Mouse (Mus musculus): ENCODE results near the gene Spata25. TPM values are rescaled to one million over a fixed set of nuclear protein-coding genes. Genes with fewer than 3 reads are reported as not detected.
A peak's percentile ranks its signal among the peaks of the same experiment; 100 is the strongest.
"Not testable (repeated sequence)": the region's sequence is repeated elsewhere in the genome, so short reads cannot be mapped to it uniquely, and the experiment has no call there.

The Spata25 gene
- polyA plus RNA-seq, 1 experiment from 2014 or later, result not detected

DNA sequence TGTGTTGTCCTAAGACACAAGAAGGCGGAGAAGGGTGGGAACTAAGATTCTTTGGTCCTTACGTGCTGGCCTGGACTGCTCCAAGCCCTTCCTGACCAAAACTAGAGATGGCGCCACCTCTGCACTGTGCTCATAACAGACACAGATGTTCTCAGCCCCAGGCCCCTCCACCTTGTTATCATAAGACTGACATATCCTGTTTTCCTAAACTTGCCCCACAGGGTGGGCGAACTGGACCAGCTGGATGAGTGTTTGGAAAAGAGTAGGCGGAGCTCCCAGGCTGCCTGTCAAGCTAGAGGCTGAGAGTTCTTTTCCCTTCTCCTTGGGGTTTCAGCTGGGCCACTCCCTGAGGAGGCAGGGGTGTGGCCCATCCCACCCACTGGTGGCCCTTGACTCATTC, 10.6 kb downstream of the Spata25 start:
- H3K27ac ChIP-seq, result 0 out of 2 replicates have a peak overlapping the region, but pooled peaks have one; percentile 29
- DNase-seq (ENCODE audit: low spot score), result peak; percentile 19
- H3K27me3 ChIP-seq (ENCODE audit: insufficient read depth, poor library complexity, severe bottlenecking), result no peaks in the 10 kb centered on the region
- H3K36me3 ChIP-seq, result peaks cover 34% of the 10 kb centered on the region
- H3K9me3 ChIP-seq, result no peaks in the 10 kb centered on the region
- H3K4me3 ChIP-seq, result no peak overlapping the region
- peaks cover 15% of the 10 kb centered on the region for H3K4me1 ChIP-seq (replicated peaks)
- 59% methylated on average over 5 of the region's 5 CpGs for WGBS

DNA sequence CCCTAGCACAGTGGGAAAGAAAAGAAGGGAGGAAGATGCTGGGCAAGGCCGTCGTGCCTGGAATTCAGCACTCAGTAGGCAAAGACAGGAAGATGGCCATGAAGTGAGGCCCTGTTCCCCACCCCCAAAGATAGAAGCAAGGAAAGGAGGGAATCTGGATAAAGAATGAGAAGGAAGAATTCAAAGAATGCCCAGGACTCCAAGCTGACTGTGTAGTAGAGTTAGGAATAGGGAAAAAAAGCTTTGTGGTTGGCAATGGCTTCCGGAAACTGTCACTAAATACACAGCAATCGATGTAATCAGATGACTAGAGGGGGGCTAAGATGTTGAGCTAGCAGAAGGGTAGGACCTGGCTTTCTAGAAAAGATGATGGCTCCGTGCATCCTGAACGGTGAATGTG, 11.1 kb downstream of the Spata25 start:
- Histone ChIP-seq H3K27me3 (ENCODE audit: insufficient read depth, poor library complexity, severe bottlenecking) (no peaks in the 10 kb centered on the region), H3K27ac (no peak overlapping the region), H3K4me3 (no peak overlapping the region), H3K9me3 (no peaks in the 10 kb centered on the region), H3K4me1 (replicated peaks) (peaks cover 10% of the 10 kb centered on the region), H3K36me3 (peaks cover 34% of the 10 kb centered on the region)
- no peak for DNase-seq (ENCODE audit: low spot score)
- 87% methylated on average over 6 of the region's 6 CpGs for WGBS

DNA sequence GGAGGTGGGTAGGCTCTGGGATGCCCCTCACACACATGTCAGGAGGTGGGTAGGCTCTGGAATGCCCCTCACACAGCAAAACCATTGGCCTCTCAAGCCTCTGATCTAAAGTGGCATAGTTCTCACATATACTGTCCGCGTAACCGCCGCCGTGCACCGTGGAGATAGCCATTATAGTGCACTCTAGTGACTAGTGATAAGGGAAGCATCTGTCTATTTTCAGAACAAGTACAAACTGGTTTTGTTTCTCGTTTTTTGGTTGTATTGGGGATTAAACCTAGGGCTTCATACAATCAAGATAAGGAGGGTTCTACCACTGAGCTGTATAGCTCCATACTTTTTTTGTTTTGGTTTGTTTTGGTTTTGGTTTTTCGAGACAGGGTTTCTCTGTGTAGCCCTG, 12.5 kb downstream of the Spata25 start:
- H3K4me1 ChIP-seq (replicated peaks), result peaks cover 7% of the 10 kb centered on the region; the same call in 1 of the 2 replicates
- peaks cover 26% of the 10 kb centered on the region for H3K36me3 ChIP-seq
- no peak for DNase-seq (ENCODE audit: low spot score)
- 91% methylated on average over 8 of the region's 8 CpGs for WGBS
- H3K27ac ChIP-seq, result no peak overlapping the region
- no peaks in the 10 kb centered on the region for H3K9me3 ChIP-seq
- H3K4me3 ChIP-seq, result no peak overlapping the region
- no peaks in the 10 kb centered on the region for H3K27me3 ChIP-seq (ENCODE audit: insufficient read depth, poor library complexity, severe bottlenecking)

DNA sequence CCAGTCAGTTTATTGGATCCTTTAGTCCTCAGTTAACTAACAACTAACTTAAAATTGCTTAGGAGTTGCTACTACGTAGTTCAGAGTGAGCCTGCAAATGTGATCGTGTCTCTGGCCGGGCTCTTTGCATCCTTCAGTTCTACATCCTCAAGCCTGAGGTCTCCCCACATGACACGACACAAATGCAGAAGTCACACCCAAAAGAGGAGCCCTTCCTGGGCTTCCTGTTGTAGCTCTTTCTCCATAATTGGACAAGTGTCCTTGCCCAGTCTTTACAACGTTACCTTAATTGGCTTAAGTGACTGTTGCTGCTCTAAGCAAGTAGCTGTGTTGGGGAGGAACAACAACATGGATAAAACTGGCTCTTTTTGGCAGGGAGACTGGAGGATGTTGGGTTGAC, 13.0 kb downstream of the Spata25 start:
- no peak for DNase-seq (ENCODE audit: low spot score)
- Histone ChIP-seq H3K4me3 (no peak overlapping the region), H3K27ac (no peak overlapping the region), H3K4me1 (replicated peaks) (peaks cover 7% of the 10 kb centered on the region; the same call in 1 of the 2 replicates), H3K9me3 (no peaks in the 10 kb centered on the region), H3K36me3 (peaks cover 21% of the 10 kb centered on the region), H3K27me3 (ENCODE audit: insufficient read depth, poor library complexity, severe bottlenecking) (no peaks in the 10 kb centered on the region)
- WGBS, result 91% methylated on average over 5 of the region's 5 CpGs

DNA sequence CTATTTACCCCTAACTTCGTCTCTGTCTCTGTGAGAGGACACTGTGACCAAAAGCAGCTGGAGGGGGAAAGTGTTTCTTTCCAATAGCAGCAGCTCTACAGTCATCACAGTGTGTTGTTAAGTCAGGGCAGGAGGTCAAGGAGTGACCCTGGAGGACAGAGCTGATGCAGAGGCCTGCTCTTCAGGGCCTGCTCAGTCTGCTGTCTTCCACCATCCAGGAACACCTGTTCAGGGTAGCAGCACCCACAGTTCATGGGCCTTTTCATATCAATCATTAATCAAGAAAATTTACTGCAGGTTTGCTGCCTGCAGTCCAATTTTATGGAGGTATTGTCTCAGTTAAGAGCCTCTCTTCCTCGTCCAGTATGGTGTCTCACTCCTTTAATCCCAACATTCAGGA, 14.8 kb downstream of the Spata25 start:
- WGBS, result 73% methylated on average over 2 of the region's 2 CpGs

DNA sequence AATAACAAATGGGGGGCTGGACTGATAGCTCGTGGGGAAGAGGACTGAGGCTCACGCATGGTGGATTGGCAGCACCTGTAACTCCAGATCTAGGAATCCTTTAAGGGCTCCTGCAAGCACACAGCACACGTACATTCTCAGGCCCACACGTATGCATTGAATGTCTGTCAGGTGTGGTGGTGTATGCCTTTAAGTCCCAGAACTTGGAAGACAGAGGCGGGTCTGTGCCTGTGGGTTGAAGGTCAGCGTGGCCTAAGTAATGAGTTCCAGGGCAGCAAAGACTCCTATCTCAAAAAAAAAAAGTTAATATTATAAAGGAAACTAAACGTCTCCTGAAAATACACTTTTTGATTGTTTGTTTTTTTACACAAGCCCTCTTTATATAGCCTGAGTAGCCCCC, 21.7 kb downstream of the Spata25 start:
- WGBS, result 84% methylated on average over 7 of the region's 7 CpGs
- Histone ChIP-seq H3K36me3 (peaks cover 27% of the 10 kb centered on the region), H3K4me3 (peak overlapping the region; percentile 85; the same call in 1 of the 2 replicates), H3K27me3 (ENCODE audit: insufficient read depth, poor library complexity, severe bottlenecking) (no peaks in the 10 kb centered on the region), H3K27ac (no peak overlapping the region), H3K4me1 (replicated peaks) (peaks cover 27% of the 10 kb centered on the region), H3K9me3 (no peaks in the 10 kb centered on the region)
- DNase-seq (ENCODE audit: low spot score), result no peak

More for the DNA sequence above, 14.8 kb downstream of the Spata25 start:
- Histone ChIP-seq H3K27me3 (ENCODE audit: insufficient read depth, poor library complexity, severe bottlenecking) (no peaks in the 10 kb centered on the region), H3K4me3 (no peak overlapping the region), H3K9me3 (no peaks in the 10 kb centered on the region), H3K27ac (no peak overlapping the region), H3K36me3 (peaks cover 26% of the 10 kb centered on the region), H3K4me1 (replicated peaks) (peaks cover 7% of the 10 kb centered on the region; the same call in 1 of the 2 replicates)
- no peak for DNase-seq (ENCODE audit: low spot score)

DNA sequence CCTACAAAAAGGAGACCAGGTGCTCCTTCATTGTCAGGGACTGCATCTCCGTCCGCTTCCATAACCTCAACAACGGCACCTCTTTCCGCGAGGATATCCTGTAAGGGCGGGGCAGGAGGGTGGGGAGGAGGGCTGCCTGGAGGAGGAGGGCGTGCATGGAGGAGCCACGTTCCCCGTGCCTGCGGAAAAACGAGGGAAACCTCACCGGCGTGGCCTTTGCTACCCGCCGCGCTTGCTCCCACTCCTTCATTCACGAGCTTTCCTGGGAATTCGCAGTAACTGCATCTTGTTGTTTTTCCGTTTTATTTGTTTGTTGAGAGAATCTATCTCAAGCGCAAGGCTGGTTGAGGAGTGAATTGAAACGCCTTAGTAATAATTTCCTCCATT, 23.0 kb downstream of the Spata25 start:
- Histone ChIP-seq H3K4me1 (replicated peaks) (peaks cover 27% of the 10 kb centered on the region), H3K27ac (peak overlapping the region; percentile 92), H3K27me3 (ENCODE audit: insufficient read depth, poor library complexity, severe bottlenecking) (no peaks in the 10 kb centered on the region), H3K4me3 (peak overlapping the region; percentile 85), H3K9me3 (no peaks in the 10 kb centered on the region), H3K36me3 (peaks cover 40% of the 10 kb centered on the region)
- DNase-seq (ENCODE audit: low spot score), result no peak
- WGBS, result 2% methylated on average over 21 of the region's 21 CpGs

DNA sequence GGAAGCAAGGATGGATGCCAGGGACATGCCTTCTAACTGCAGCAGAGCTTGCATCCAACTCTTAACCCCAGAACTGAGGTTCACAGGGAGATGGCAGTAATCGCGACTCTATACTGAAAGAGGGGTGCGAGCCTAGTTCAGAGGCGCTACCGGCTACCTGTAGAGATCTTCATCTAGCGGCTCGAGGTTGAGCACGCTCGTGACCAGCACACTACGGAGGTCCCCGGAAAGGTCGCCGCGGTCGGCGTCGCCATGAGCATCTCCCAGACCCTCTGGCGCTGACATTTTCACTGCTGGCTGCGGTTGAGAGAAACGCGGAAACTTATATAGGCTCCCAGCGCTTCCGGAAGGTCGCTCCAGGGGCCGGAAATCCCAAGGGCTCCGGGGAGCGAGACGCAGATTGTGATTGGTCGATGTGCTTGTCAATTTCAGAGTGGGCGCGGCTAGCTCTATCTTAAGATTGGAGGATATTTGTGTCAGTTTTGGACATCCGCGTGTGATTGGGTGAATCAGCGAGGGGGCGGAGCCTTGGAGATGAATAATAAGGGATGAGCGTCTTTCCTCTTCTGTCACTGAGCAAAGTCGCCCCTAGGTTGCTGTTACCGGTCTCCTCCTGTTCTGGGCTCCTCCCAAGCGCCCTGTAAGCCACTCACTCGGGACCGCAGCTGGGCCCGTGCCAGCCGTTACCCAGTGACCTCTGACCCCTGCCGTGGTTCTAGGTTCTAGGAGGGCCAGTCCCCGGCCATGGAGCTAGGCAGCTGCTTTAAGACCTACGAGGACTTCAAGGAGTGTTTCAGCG, 23.6 kb downstream of the Spata25 start, which contains the start of the genes Acot8 and Zswim3:
TSS of gene Acot8 (minus strand) at position 350 of the 799 bp plus-strand sequence.
TSS of gene Zswim3 (plus strand) at position 566 of the 799 bp plus-strand sequence.
- Histone ChIP-seq H3K36me3 (peaks cover 45% of the 10 kb centered on the region), H3K27me3 (ENCODE audit: insufficient read depth, poor library complexity, severe bottlenecking) (no peaks in the 10 kb centered on the region), H3K4me3 (peak within 1 kb of the TSS; percentile 85), H3K9me3 (no peaks in the 10 kb centered on the region), H3K27ac (peak within 1 kb of the TSS; percentile 92), H3K4me1 (replicated peaks) (peaks cover 27% of the 10 kb centered on the region)
- under 1% methylated on average over 47 of the region's 47 CpGs for WGBS
- peak; percentile 97 for DNase-seq (ENCODE audit: low spot score)

DNA sequence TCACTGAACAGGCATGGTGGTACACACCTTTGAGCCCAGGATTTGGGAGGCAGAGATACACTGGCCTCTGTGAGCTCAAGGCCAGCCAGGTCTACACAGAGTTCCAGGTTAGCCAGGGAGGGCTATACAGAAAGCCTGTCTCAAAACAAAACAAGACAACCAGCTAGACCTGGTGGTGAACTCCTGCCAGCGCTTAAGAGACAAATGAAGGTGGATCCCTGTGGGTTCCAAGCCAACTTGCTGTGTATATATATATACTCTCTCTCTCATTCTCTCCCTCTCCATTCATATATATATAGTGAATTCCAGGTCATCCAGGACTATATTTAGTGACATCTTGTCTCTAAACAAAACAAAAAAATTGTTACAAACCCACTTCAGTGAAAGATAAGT, 24.4 kb downstream of the Spata25 start:
- H3K27ac ChIP-seq, result peak overlapping the region; percentile 92
- DNase-seq (ENCODE audit: low spot score), result no peak
- H3K4me3 ChIP-seq, result peak overlapping the region; percentile 85
- H3K27me3 ChIP-seq (ENCODE audit: insufficient read depth, poor library complexity, severe bottlenecking), result no peaks in the 10 kb centered on the region
- H3K36me3 ChIP-seq, result peaks cover 45% of the 10 kb centered on the region
- no peaks in the 10 kb centered on the region for H3K9me3 ChIP-seq
- 72% methylated on average over 1 of the region's 1 CpGs for WGBS
- H3K4me1 ChIP-seq (replicated peaks), result peaks cover 27% of the 10 kb centered on the region

DNA sequence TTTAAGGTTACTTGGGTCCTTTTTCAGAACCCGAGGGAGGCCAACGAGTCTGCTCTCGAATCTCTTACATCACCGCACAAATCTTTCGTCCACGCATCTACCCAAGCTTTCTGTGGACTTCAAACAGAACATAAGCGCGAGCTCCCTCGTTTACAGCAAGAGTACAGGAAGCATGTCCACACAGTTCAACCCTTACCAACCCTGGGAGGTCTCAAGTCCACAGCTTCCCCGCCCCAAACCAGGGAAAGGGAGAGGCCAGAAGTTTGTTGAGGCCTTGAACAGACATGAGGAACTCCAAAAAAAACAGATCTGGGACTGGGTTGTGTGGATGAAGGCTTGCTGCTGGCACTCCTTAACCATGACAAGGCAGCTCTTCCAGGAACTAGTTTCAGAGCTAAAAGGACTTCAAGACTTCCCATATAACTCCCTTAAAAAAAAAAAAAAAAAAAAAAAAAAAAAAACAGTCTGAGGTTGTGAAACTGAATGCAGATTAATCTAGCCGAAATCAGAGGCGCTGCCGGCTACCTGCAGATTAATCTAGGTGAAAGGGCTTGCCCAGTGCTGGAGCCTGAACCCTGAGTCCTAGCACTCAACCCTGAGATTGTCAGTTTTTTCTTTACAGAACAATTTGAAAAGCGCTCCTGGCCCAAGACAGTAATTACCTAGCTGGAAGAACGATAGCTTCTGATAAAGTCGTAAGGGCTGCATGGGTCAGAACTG, 25.0 kb downstream of the Spata25 start:
- no peaks in the 10 kb centered on the region for H3K9me3 ChIP-seq
- peaks cover 45% of the 10 kb centered on the region for H3K36me3 ChIP-seq
- WGBS, result 95% methylated on average over 16 of the region's 16 CpGs
- DNase-seq (ENCODE audit: low spot score), result no peak
- no peaks in the 10 kb centered on the region for H3K27me3 ChIP-seq (ENCODE audit: insufficient read depth, poor library complexity, severe bottlenecking)
- H3K27ac ChIP-seq, result no peak overlapping the region
- peak overlapping the region; percentile 85 for H3K4me3 ChIP-seq
- H3K4me1 ChIP-seq (replicated peaks), result peaks cover 27% of the 10 kb centered on the region

DNA sequence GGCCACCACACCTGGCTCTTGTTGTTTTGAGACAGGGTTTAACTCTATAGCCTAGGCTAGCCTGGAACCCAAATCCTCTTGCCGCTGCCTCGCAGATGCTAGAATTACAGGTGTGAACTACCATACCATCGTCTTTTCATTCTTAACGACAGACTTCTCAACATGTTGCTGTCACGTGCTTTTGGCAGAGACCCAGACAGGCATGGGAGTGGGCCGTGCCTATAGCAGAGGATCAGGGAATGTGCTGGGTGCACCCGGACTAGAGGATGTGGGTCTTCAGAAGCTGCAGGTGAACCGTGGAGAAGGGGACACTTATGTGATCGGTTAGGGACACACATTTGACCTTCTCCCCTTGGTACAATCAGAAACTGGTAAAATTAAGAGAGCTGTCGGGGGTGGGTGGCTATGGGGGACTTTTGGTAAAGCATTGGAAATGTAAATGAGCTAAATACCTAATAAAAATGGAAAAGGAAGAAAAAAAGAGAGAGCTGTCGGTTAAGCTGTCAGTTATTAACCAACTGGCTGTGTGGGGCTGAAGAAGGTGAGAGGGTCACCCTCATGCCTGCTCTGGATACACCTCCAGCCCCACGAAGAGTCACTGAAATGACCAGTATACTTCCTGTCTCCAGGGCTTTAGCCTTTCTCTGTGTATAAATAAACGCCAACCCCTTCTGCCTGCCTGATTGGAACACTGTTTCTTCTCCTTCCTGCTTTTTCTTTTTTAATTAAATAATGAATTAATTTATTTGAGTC, 27.9 kb downstream of the Spata25 start:
- WGBS, result 91% methylated on average over 13 of the region's 13 CpGs
- no peak overlapping the region for H3K4me3 ChIP-seq
- DNase-seq (ENCODE audit: low spot score), result no peak
- peaks cover 18% of the 10 kb centered on the region for H3K4me1 ChIP-seq (replicated peaks)
- no peaks in the 10 kb centered on the region for H3K9me3 ChIP-seq
- no peak overlapping the region for H3K27ac ChIP-seq
- peaks cover 73% of the 10 kb centered on the region for H3K36me3 ChIP-seq
- H3K27me3 ChIP-seq (ENCODE audit: insufficient read depth, poor library complexity, severe bottlenecking), result no peaks in the 10 kb centered on the region

DNA sequence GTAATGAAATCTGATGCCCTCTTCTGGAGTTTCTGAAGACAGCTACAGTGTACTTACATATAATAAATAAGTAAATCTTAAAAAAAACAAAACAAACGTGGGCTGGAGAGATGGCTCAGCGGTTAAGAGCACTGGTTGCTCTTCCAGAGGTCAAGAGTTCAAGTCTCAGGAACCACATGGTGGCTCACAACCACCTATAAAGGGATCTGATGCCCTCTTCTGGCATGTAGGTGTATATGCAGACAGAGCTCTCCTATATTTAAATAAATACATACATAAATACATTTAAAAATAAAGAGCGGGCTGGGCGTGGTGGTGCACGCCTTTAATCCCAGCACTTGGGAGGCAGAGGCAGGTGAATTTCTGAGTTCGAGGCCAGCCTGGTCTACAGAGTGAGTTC, 29.8 kb downstream of the Spata25 start:
- DNase-seq (ENCODE audit: low spot score); H3K4me3 ChIP-seq; H3K27me3 ChIP-seq (ENCODE audit: insufficient read depth, poor library complexity, severe bottlenecking); H3K27ac ChIP-seq; H3K4me1 ChIP-seq (replicated peaks); H3K9me3 ChIP-seq: not testable (repeated sequence)
- peaks cover 89% of the 10 kb centered on the region for H3K36me3 ChIP-seq
- 84% methylated on average over 6 of the region's 6 CpGs for WGBS

All from hindbrain, embryonic 10.5 days (tissue).